Mouse (Mus musculus) fat pad, adult 2 months (tissue): ENCODE measurements around the gene Rrp1.

Experiments
- DNase-seq: peaks from one replicate; pipeline ENCODE4 v3.0.0-alpha.2; 2011; ENCODE audit warnings: low read depth, low spot score; ENCODE audit errors: extremely low read depth

Rrp1 gene

GRCm38 (mm10) chr10:78350796-78351556 is 61.9 kb downstream of the Rrp1 start:
- DNase-seq: no peak
